Mouse (Mus musculus): Measurements from ENCODE around the gene Pard3. TPM values are rescaled to one million over a fixed set of nuclear protein-coding genes. Genes with fewer than 3 reads are reported as not detected.

Pard3 gene
- 32.0 and 37.9 TPM in 2 replicates for polyA plus RNA-seq (2012; rRNA removed)

- peak; percentile 84 for DNase-seq (ENCODE audit: low spot score)
Measured at GRCm38 (mm10) chr8:127063551-127064360, at the start of gene Pard3. Pard3 (plus strand) TSS chr8:127063893.

GRCm38 (mm10) chr8:127021830-127022229, 41.9 kb upstream of the Pard3 start:
- no peak for DNase-seq (ENCODE audit: low spot score)

GRCm38 (mm10) chr8:127025256-127025717, 38.4 kb upstream of the Pard3 start:
- DNase-seq (ENCODE audit: low spot score): no peak

- no peak for DNase-seq (ENCODE audit: low spot score)
Measured at GRCm38 (mm10) chr8:127025775-127026174, 37.9 kb upstream of the Pard3 start.

GRCm38 (mm10) chr8:127031476-127031875, 32.2 kb upstream of the Pard3 start:
- DNase-seq (ENCODE audit: low spot score): no peak

- no peak for DNase-seq (ENCODE audit: low spot score)
Measured at GRCm38 (mm10) chr8:127038928-127039327, 24.8 kb upstream of the Pard3 start.

- no peak for DNase-seq (ENCODE audit: low spot score)
Measured at GRCm38 (mm10) chr8:127049996-127050395, 13.7 kb upstream of the Pard3 start.

GRCm38 (mm10) chr8:127052132-127052531, 11.6 kb upstream of the Pard3 start:
- no peak for DNase-seq (ENCODE audit: low spot score)

- no peak for DNase-seq (ENCODE audit: low spot score)
Measured at GRCm38 (mm10) chr8:127055081-127055480, 8.6 kb upstream of the Pard3 start.

- DNase-seq (ENCODE audit: low spot score): no peak
Measured at GRCm38 (mm10) chr8:127058759-127059158, 4.9 kb upstream of the Pard3 start.

GRCm38 (mm10) chr8:127059826-127060225, 3.9 kb upstream of the Pard3 start:
- DNase-seq (ENCODE audit: low spot score): no peak

GRCm38 (mm10) chr8:127064361-127065112, 844 bp downstream of the Pard3 start:
- peak; percentile 68 for DNase-seq (ENCODE audit: low spot score)

GRCm38 (mm10) chr8:127065113-127065473, 1.4 kb downstream of the Pard3 start:
- DNase-seq (ENCODE audit: low spot score): no peak

GRCm38 (mm10) chr8:127065791-127066190, 2.1 kb downstream of the Pard3 start:
- DNase-seq (ENCODE audit: low spot score): no peak

- no peak for DNase-seq (ENCODE audit: low spot score)
Measured at GRCm38 (mm10) chr8:127066501-127066900, 2.8 kb downstream of the Pard3 start.

GRCm38 (mm10) chr8:127068719-127069118, 5.0 kb downstream of the Pard3 start:
- DNase-seq (ENCODE audit: low spot score): no peak

- no peak for DNase-seq (ENCODE audit: low spot score)
Measured at GRCm38 (mm10) chr8:127070225-127070624, 6.5 kb downstream of the Pard3 start.

GRCm38 (mm10) chr8:127073052-127073618, 9.4 kb downstream of the Pard3 start:
- no peak for DNase-seq (ENCODE audit: low spot score)

- no peak for DNase-seq (ENCODE audit: low spot score)
Measured at GRCm38 (mm10) chr8:127076511-127076910, 12.8 kb downstream of the Pard3 start.

GRCm38 (mm10) chr8:127079244-127079805, 15.6 kb downstream of the Pard3 start:
- DNase-seq (ENCODE audit: low spot score): no peak

- no peak for DNase-seq (ENCODE audit: low spot score)
Measured at GRCm38 (mm10) chr8:127081297-127081696, 17.6 kb downstream of the Pard3 start.

- DNase-seq (ENCODE audit: low spot score): no peak
Measured at GRCm38 (mm10) chr8:127082486-127082885, 18.8 kb downstream of the Pard3 start.
